Mouse (Mus musculus) fat pad, adult 2 months (tissue): ENCODE results near the gene Rbks.
A peak's percentile ranks its signal among the peaks of the same experiment; 100 is the strongest.

ENCODE experiments used
- DNase-seq: peaks from one replicate; pipeline ENCODE4 v3.0.0-alpha.2; 2011; ENCODE audit warnings: low read depth, low spot score; ENCODE audit errors: extremely low read depth

The Rbks gene

GRCm38 (mm10) chr5:31696971-31697643 lies at the start of gene Rbks:
Gene Rbks (minus strand): TSS chr5:31697627.
- DNase-seq: no peak

- no peak for DNase-seq
Measured at GRCm38 (mm10) chr5:31742521-31743031, 45.1 kb upstream of the Rbks start.

DNA sequence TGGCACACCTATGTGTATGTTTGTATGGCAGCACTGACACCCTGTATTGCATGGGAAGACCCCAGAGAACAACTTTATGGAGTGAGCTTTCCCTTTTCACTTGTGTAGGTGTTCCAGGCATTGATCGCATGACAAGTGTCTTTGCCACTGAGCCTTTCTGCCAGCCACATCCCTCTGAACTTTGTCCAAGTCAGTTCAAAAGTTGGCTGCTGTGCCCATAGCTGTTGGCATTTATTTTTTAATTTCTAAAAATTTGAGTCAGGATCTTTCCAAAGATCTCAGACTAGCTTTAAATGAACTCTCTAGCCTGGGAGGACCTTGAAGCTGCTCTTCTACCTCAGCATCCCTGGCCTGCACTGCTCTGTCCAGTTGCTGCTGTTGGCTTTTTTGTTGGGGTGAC lies 44.5 kb upstream of the Rbks start:
- no peak for DNase-seq

DNA sequence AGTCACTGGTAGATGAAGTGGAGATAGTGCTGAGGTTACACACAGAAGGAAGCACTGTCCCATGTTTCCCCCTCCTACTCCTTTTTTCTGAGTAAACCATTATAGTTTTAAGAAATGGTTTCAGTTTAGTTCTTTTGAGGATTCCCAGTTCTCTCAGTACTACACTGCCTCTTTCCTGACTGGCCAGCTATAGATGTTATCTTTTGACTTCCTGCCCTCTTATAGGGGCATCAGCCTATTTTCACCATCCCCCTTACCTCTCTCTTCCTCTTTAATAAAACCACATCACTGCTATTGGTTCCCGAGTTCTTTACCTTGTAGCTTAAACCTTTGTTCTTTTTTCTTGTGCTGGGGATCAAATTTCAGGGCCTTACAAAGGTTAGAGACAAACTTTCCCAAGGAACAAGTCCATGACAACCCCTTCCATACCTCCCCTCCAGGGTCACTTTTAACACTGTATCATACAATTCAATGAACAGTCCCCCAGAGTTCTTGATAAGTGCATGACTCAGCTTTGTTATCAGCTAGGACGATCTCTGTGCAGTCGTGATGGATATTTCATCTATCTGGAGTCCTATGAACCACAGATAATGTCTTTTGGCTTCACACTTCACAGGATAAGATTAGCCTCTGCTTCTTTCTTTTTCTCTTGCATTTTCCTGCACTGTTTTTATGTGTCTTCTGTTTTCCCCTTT lies 35.4 kb upstream of the Rbks start:
- no peak for DNase-seq

GRCm38 (mm10) chr5:31727456-31727855 lies 30.0 kb upstream of the Rbks start:
- no peak for DNase-seq

- DNase-seq: no peak
Measured at GRCm38 (mm10) chr5:31725885-31726284, 28.5 kb upstream of the Rbks start.

GRCm38 (mm10) chr5:31724519-31724918 lies 27.1 kb upstream of the Rbks start:
- DNase-seq: no peak

GRCm38 (mm10) chr5:31715486-31716150 lies 18.2 kb upstream of the Rbks start:
- no peak for DNase-seq

DNA sequence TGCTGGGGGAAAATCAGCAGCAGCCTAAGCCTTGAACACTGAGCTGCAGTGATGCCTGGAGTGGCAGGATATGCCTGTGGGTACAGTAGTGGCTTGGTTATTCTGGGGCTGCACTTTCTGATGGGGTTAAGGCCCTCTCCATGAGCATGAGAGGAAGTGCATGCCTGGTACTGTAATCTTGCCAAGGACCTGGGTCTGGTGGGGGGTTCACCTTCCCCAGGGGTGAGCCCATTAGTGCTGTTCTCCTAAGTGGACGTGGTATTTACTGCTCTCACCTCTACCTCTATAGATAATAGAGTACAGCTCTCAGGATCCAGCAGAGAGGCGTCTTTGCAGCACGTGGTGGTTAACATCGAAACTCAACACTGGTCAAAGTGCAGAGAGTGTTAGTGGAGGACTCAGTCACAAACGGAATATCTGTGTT lies 16.4 kb upstream of the Rbks start:
- no peak for DNase-seq

GRCm38 (mm10) chr5:31713280-31713711 lies 15.9 kb upstream of the Rbks start:
- no peak for DNase-seq

GRCm38 (mm10) chr5:31709389-31709788 lies 12.0 kb upstream of the Rbks start:
- DNase-seq: no peak

GRCm38 (mm10) chr5:31706826-31707225 lies 9.4 kb upstream of the Rbks start:
- DNase-seq: no peak

DNA sequence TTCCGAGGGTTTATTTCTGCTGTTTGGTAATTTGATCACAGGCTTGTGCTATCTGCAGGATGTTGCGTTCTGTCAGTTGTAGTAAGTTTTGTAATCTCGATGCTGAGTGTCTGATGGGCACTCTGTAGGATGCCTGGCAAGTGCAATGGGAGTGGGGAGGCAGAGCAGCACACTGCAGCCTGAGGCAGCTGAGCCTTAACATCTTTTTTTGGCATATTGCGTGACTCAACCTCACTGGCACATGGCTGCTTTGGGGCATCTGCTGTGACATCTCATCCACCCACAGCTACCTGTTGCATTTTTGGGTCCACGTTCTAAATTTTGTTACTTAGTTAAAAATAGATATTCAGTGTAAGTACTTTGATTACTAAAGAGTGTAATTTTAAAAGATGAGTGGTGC lies 7.5 kb upstream of the Rbks start:
- DNase-seq: no peak

DNA sequence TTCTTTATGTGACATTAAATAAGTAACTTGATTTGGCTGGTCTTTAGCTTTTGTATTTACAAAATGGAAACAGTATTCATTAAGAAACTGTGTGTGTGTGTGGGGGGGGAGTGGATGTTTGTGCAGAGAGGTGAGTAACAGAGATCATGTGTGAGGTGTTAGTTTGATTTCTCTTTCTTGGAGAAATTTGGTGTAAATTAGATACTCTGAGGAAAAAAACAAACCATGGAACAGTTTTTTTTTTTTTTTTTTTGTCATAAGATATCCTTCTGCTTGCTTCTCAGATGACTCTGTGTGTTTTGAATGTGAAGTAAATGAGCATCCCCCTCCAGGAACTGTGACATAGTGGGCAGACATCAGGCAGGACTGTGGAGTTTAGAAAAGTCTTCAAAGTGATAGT lies 2.0 kb upstream of the Rbks start:
- no peak for DNase-seq

- peak; percentile 45 for DNase-seq
Measured at GRCm38 (mm10) chr5:31698931-31699330, 1.5 kb upstream of the Rbks start.

DNA sequence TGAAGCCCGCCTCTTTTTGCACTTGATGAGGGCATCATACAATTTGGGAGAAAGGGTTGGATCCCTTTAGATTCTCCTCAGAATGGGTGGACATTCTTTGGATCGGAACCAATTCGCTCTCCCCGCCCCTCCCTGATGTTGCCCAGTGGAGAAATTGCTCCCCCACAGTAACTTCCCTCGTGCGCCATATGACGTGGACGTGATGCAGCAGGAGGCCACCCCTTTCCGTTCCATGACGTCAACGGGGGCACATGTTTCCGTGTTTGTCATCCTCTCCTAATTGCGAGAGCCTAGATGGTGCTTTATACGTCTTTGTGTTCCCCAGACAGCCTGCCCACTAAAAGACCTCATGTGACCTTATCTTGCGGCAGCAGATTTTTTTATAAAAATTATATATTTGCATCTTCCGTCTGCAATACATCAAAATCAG lies 885 bp upstream of the Rbks start:
- DNase-seq: no peak

GRCm38 (mm10) chr5:31697644-31698296 lies 343 bp upstream of the Rbks start, which contains the start of gene Babam2:
Gene Babam2 (plus strand): TSS chr5:31697684.
- DNase-seq: no peak

DNA sequence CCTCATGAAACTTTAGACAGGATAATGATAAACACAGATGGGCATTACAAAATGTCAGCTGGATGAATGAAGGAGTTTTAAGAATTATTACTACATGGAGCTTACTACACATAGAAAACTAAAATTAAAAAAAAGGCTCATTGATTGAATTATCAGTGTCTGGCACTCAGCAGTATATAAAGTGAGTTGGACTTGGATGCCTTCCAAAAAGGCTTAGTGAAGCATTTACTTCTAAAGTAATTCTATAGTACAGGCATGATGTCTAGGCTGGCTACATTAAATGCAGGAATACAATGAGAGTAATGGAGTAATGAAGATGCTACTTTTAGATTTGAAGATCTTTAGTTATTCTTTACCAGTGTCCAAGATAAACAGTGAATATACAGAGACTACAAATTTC lies 4.2 kb downstream of the Rbks start:
- no peak for DNase-seq

DNA sequence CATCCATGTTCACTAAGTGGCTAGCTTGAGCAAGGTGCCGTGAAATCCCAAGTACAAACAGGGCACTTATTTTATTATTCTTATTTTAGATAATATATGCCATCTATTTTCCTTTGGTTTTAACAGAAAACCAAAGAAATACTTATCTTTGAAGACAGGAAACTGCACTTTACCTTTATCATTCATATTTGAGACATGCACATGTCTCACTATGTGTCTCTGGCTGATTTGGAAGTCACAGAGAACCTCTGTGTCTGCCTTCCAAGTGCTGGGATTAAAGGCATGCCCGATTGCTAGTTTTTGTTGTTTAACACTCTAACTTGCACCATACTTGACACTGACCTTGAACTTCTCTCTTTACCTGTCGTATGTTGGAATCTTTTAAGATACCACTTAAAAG lies 9.5 kb downstream of the Rbks start:
- DNase-seq: no peak

GRCm38 (mm10) chr5:31686040-31686439 lies 11.4 kb downstream of the Rbks start:
- DNase-seq: no peak

GRCm38 (mm10) chr5:31682305-31682704 lies 15.1 kb downstream of the Rbks start:
- DNase-seq: no peak
